Mouse (Mus musculus) midbrain, embryonic 15.5 days (tissue): ENCODE results near the gene Fbxw17. TPM values are rescaled to one million over a fixed set of nuclear protein-coding genes. Genes with fewer than 3 reads are reported as not detected.

Experiments
- ATAC-seq: fragments of 200-750 bp; cut with Nextera tagmentation; replicated peaks from 2 replicates; pipeline ENCODE4 v1.8.0; 2017; ENCODE audit warnings: moderate TSS enrichment
- H3K27ac ChIP-seq: fragments of 300-500 bp; sonication (generic); 2 replicates; pipeline ENCODE4 v1.5.1; 2015; ENCODE audit warnings: mild to moderate bottlenecking, inconsistent platforms
- H3K27me3 ChIP-seq: fragments of 300-500 bp; sonication (generic); replicated peaks from 2 replicates; pipeline ENCODE4 v1.6.1; 2015; ENCODE audit warnings: inconsistent platforms
- H3K36me3 ChIP-seq: fragments of 300-500 bp; sonication (generic); replicated peaks from 2 replicates; pipeline ENCODE4 v1.6.1; 2015; ENCODE audit warnings: inconsistent platforms
- H3K4me1 ChIP-seq: fragments of 300-500 bp; sonication (generic); 2 replicates; pipeline ENCODE4 v1.6.1; 2015; ENCODE audit warnings: inconsistent platforms
- H3K4me2 ChIP-seq: fragments of 300-500 bp; sonication (generic); 2 replicates; pipeline ENCODE4 v1.6.1; 2015; ENCODE audit warnings: inconsistent platforms, mild to moderate bottlenecking, moderate library complexity
- H3K4me3 ChIP-seq: fragments of 300-500 bp; sonication (generic); 2 replicates; pipeline ENCODE4 v1.5.1; 2015; ENCODE audit warnings: mild to moderate bottlenecking, inconsistent platforms
- H3K9ac ChIP-seq: fragments of 300-500 bp; sonication (generic); 2 replicates; pipeline ENCODE4 v1.6.1; 2015; ENCODE audit warnings: mild to moderate bottlenecking, inconsistent platforms
- H3K9me3 ChIP-seq: fragments of 300-500 bp; sonication (generic); 2 replicates; pipeline ENCODE4 v1.6.1; 2016; ENCODE audit warnings: inconsistent platforms
- WGBS: fragments of 180-500 bp; shearing (Covaris S2); methylation state at CpG from one replicate; pipeline ENCODE4 v1.1.7; 2015; ENCODE audit warnings: mixed read lengths; 5-methylcytosine and 5-hydroxymethylcytosine counted together
- polyA plus RNA-seq: library from polyadenylated mRNA; unstranded; fragments of >200 nt; fragmentation: Nextera tagmentation; extraction: Ambion mirVana; gene quantifications from 2 replicates; pipeline ENCODE4 v1.2.1, GENCODE M21; 2015

The Fbxw17 gene
- polyA plus RNA-seq, 1 experiment from 2014 or later: 42.1 TPM

DNA sequence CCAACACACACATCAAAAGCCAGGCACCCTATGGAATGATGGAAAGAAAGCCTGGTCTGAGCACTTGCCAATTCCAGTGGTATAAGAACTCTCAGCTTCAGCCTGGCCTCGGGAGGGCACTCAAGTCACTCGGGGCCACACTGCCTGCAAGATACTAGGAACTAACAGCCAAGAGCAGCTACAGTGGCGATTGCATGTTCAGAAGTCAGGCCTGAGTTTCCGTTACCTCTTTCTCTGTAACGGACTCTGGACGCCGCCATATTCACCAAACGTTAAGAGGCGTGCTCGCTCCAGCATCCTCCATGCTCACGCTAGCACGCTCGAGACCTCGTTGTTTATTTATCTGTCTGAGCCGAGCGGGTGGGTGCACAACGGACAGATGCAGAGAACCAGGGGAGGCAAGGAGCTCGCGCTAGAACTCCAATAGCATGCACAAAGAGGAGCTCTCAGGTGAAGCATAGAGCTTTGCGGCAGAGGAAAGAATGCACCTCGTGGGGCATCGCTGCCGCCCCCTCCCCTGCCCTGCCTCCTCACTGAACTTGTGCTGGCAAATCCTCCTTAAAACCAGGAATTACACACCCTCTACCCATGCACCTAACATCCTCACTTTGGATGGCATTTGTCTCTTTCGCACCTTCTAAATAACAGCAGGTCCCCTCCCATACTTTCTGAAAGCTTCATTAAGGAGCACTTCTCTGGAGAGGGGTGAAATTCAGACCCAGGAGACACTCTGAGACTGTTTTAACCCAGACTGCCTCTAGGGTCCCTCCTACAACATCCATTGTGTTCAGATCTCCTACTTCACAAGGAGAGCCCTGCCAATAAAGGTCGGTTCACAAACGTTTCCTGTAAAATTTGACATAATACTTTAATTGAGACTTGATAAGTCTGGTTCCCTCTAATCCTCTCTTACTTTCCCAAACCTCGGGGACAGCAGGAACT, 47.2 kb downstream of the Fbxw17 start:
- peak; percentile 66; the same call in 1 of the 2 replicates for ATAC-seq
- H3K9ac ChIP-seq: 0 out of 2 replicates have a peak overlapping the region, but pooled peaks have one; percentile 7
- H3K4me2 ChIP-seq: peak overlapping the region; percentile 41
- no peaks in the 10 kb centered on the region for H3K27me3 ChIP-seq
- H3K4me3 ChIP-seq: peak overlapping the region; percentile 22
- H3K4me1 ChIP-seq: no peaks in the 10 kb centered on the region
- no peak overlapping the region for H3K27ac ChIP-seq
- no peaks in the 10 kb centered on the region for H3K9me3 ChIP-seq
- WGBS: 47% methylated on average over 27 of the region's 27 CpGs
- H3K36me3 ChIP-seq: no peaks in the 10 kb centered on the region

GRCm38 (mm10) chr13:50467007-50467406, 49.3 kb downstream of the Fbxw17 start, which contains the start of gene Nutm2:
Nutm2 (plus strand) TSS chr13:50467307.
- no peaks in the 10 kb centered on the region for H3K36me3 ChIP-seq
- no peak within 1 kb of the TSS for H3K4me3 ChIP-seq
- H3K9ac ChIP-seq: no peak within 1 kb of the TSS
- H3K27me3 ChIP-seq: no peaks in the 10 kb centered on the region
- no peaks in the 10 kb centered on the region for H3K4me1 ChIP-seq
- 87% methylated on average over 4 of the region's 4 CpGs for WGBS
- no peak within 1 kb of the TSS for H3K4me2 ChIP-seq
- ATAC-seq: no peak
- no peaks in the 10 kb centered on the region for H3K9me3 ChIP-seq
- no peak within 1 kb of the TSS for H3K27ac ChIP-seq

Other genes with a start within 250 kb of the Fbxw17 start
- not detected in 2 replicates for gene Gm906, start 167.6 kb upstream of the Fbxw17 start, polyA plus RNA-seq
- not detected in 2 replicates for gene Gm47429, start 26.0 kb downstream of the Fbxw17 start, polyA plus RNA-seq
- not detected in 2 replicates for gene Nutm2, start 49.4 kb downstream of the Fbxw17 start, polyA plus RNA-seq
- not detected in 2 replicates for gene Gm904, start 225.4 kb downstream of the Fbxw17 start, polyA plus RNA-seq